Mouse (Mus musculus) thymus, adult 2 months (tissue): ENCODE data around the gene Fgfr2.

Source experiments
- CTCF ChIP-seq: fragments of 200-500 bp; IDR thresholded peaks from 2 replicates; pipeline ENCODE4 v1.5.1; 2012; ENCODE audit warnings: mild to moderate bottlenecking, control low read depth, low read length, moderate library complexity, borderline replicate concordance; ENCODE audit not compliant: control insufficient read depth, poor library complexity, insufficient read depth; ENCODE audit errors: extremely low read depth
- POLR2A ChIP-seq: fragments of 200-500 bp; IDR thresholded peaks from 2 replicates; pipeline ENCODE4 v1.6.1; 2012; ENCODE audit warnings: mild to moderate bottlenecking, low read length, control low read depth, moderate library complexity; ENCODE audit not compliant: control insufficient read depth, poor library complexity, insufficient read depth; ENCODE audit errors: extremely low read depth

GRCm38 (mm10) chr7:131992873-131993272 is 1130.3 kb downstream of the Fgfr2 start:
- TF ChIP-seq POLR2A (no peak), CTCF (no peak)
